Mouse (Mus musculus): ENCODE data around the gene Mad2l2.
A peak's percentile ranks its signal among the peaks of the same experiment; 100 is the strongest.

Gene Mad2l2

GRCm38 (mm10) chr4:148130133-148130532, at the start of gene Mad2l2:
Gene Mad2l2 (plus strand): TSS chr4:148130384.
- no peak for DNase-seq (ENCODE audit: low spot score)

GRCm38 (mm10) chr4:148080597-148080973, 49.6 kb upstream of the Mad2l2 start:
- DNase-seq (ENCODE audit: low spot score), result no peak

GRCm38 (mm10) chr4:148081201-148081600, 49.0 kb upstream of the Mad2l2 start:
- DNase-seq (ENCODE audit: low spot score), result no peak

GRCm38 (mm10) chr4:148082257-148083044, 47.7 kb upstream of the Mad2l2 start:
- peak; percentile 61 for DNase-seq (ENCODE audit: low spot score)

- DNase-seq (ENCODE audit: low spot score), result peak; percentile 68
These were observed 46.8 kb upstream of the Mad2l2 start for GRCm38 (mm10) chr4:148083176-148083899.

GRCm38 (mm10) chr4:148084261-148084714, 45.9 kb upstream of the Mad2l2 start:
- DNase-seq (ENCODE audit: low spot score), result peak; percentile 57

GRCm38 (mm10) chr4:148085131-148085906, 44.9 kb upstream of the Mad2l2 start:
- peak; percentile 27 for DNase-seq (ENCODE audit: low spot score)

GRCm38 (mm10) chr4:148085907-148086305, 44.3 kb upstream of the Mad2l2 start:
- no peak for DNase-seq (ENCODE audit: low spot score)

- DNase-seq (ENCODE audit: low spot score), result peak; percentile 48
These were observed 42.9 kb upstream of the Mad2l2 start for GRCm38 (mm10) chr4:148087091-148087906.

- DNase-seq (ENCODE audit: low spot score), result peak; percentile 96
These were observed 42.2 kb upstream of the Mad2l2 start, which contains the start of gene Agtrap for GRCm38 (mm10) chr4:148087907-148088527. Gene Agtrap (minus strand): TSS chr4:148088031.

GRCm38 (mm10) chr4:148089166-148089565, 41.0 kb upstream of the Mad2l2 start:
- no peak for DNase-seq (ENCODE audit: low spot score)

- DNase-seq (ENCODE audit: low spot score), result no peak
These were observed 39.0 kb upstream of the Mad2l2 start for GRCm38 (mm10) chr4:148091181-148091580.

GRCm38 (mm10) chr4:148092551-148093271, 37.5 kb upstream of the Mad2l2 start:
- DNase-seq (ENCODE audit: low spot score), result no peak

GRCm38 (mm10) chr4:148094161-148094560, 36.0 kb upstream of the Mad2l2 start:
- DNase-seq (ENCODE audit: low spot score), result no peak

GRCm38 (mm10) chr4:148095081-148095480, 35.1 kb upstream of the Mad2l2 start:
- DNase-seq (ENCODE audit: low spot score), result no peak

GRCm38 (mm10) chr4:148097936-148098335, 32.2 kb upstream of the Mad2l2 start:
- DNase-seq (ENCODE audit: low spot score), result no peak

- DNase-seq (ENCODE audit: low spot score), result no peak
These were observed 31.5 kb upstream of the Mad2l2 start for GRCm38 (mm10) chr4:148098666-148099065.

- DNase-seq (ENCODE audit: low spot score), result peak; percentile 35
These were observed 28.2 kb upstream of the Mad2l2 start for GRCm38 (mm10) chr4:148101801-148102527.

GRCm38 (mm10) chr4:148104146-148104545, 26.0 kb upstream of the Mad2l2 start:
- DNase-seq (ENCODE audit: low spot score), result no peak

All from lung, postnatal 25 days (tissue).